Comparison of ENCODE assay signal across 17 mouse cellular contexts in genomic region chr12:54482020-54482419, GRCm38 (mm10).
DNase-seq lines count a peak whose midpoint lies in the region; ATAC-seq and TF ChIP-seq lines count a peak whose summit lies in the region.
"Had no signal": no experiment of that assay in that cellular context is flagged by ENCODE, and none has a peak within 500 bp of the region (broad histone marks: within the 10 kb centered on the region; RNA-seq: fewer than 3 reads in every experiment).

No protein-coding gene starts in this region.

- WGBS in lung, embryonic 14.5 days = 49% methylated on average over 4 of the region's 4 CpGs
- WGBS in kidney, postnatal 0 days = 28% methylated on average over 4 of the region's 4 CpGs
- 71% methylated on average over 4 of the region's 4 CpGs for WGBS in midbrain, embryonic 16.5 days

- H3K4me3 ChIP-seq in lung, embryonic 14.5 days (ENCODE audit: low read depth, low read length) = no peak overlapping the region
- no peak overlapping the region for H3K4me3 ChIP-seq in kidney, postnatal 0 days (replicated peaks; ENCODE audit: low read depth, low read length)
- no peak overlapping the region for H3K4me3 ChIP-seq in midbrain, embryonic 16.5 days (ENCODE audit: low read depth, low read length)
- H3K4me3 ChIP-seq: midbrain, embryonic 15.5 days; neural tube, embryonic 12.5 days had no signal

- peaks cover 9% of the 10 kb centered on the region; the same call in 1 of the 2 replicates for H3K27me3 ChIP-seq in lung, embryonic 14.5 days (ENCODE audit: insufficient read depth, low read length)
- H3K27me3 ChIP-seq in kidney, postnatal 0 days (ENCODE audit: insufficient read depth, low read length) = no peaks in the 10 kb centered on the region
- no peaks in the 10 kb centered on the region for H3K27me3 ChIP-seq in midbrain, embryonic 16.5 days (ENCODE audit: control insufficient read depth, insufficient read depth, low read depth, low read length)
- H3K27me3 ChIP-seq: midbrain, embryonic 15.5 days; neural tube, embryonic 12.5 days had no signal

- peak; percentile 56; the same call in 1 of the 2 replicates for ATAC-seq in lung, embryonic 14.5 days (ENCODE audit: insufficient read depth)
- no peak for ATAC-seq in kidney, postnatal 0 days (replicated peaks; ENCODE audit: low FRiP score, low read depth)
- no peak for ATAC-seq in midbrain, embryonic 16.5 days
- ATAC-seq: inflammation-experienced regulatory T-cells, adult 6 months; lung, postnatal 0 days; midbrain, embryonic 15.5 days had no signal

- TF ChIP-seq CTCF in lung, embryonic 14.5 days (IDR thresholded peaks at IDR 0.05; ENCODE audit: low read depth) = no peak
- TF ChIP-seq CTCF in kidney, postnatal 0 days (IDR thresholded peaks at IDR 0.05; ENCODE audit: low read depth) = no peak

- no peak overlapping the region for H3K4me2 ChIP-seq in lung, embryonic 14.5 days
- no peak overlapping the region for H3K4me2 ChIP-seq in kidney, postnatal 0 days (ENCODE audit: low read length)
- H3K4me2 ChIP-seq in midbrain, embryonic 16.5 days (ENCODE audit: low read length) = no peak overlapping the region
- H3K4me2 ChIP-seq: liver, embryonic 11.5 days; midbrain, embryonic 15.5 days; neural tube, embryonic 12.5 days had no signal

- no peaks in the 10 kb centered on the region for H3K4me1 ChIP-seq in lung, embryonic 14.5 days (ENCODE audit: insufficient read depth)
- H3K4me1 ChIP-seq in kidney, postnatal 0 days (replicated peaks; ENCODE audit: insufficient read depth, low read length) = no peaks in the 10 kb centered on the region
- 0 out of 2 replicates have a peak, but pooled peaks cover 2% of the 10 kb centered on the region for H3K4me1 ChIP-seq in midbrain, embryonic 16.5 days (ENCODE audit: control insufficient read depth, insufficient read depth, low read length)
- H3K4me1 ChIP-seq: midbrain, embryonic 15.5 days; neural tube, embryonic 12.5 days had no signal

- H3K9me3 ChIP-seq in lung, embryonic 14.5 days (ENCODE audit: low read depth, low read length) = no peaks in the 10 kb centered on the region
- no peaks in the 10 kb centered on the region for H3K9me3 ChIP-seq in kidney, postnatal 0 days (replicated peaks; ENCODE audit: low read length)
- no peaks in the 10 kb centered on the region; the same call in 1 of the 2 replicates for H3K9me3 ChIP-seq in midbrain, embryonic 16.5 days (replicated peaks; ENCODE audit: control insufficient read depth, low read length, poor library complexity, severe bottlenecking)
- H3K9me3 ChIP-seq: midbrain, embryonic 15.5 days; neural tube, embryonic 12.5 days had no signal

- no peak overlapping the region for H3K9ac ChIP-seq in lung, embryonic 14.5 days
- H3K9ac ChIP-seq in kidney, postnatal 0 days (ENCODE audit: low read depth, low read length) = no peak overlapping the region
- no peak overlapping the region for H3K9ac ChIP-seq in midbrain, embryonic 16.5 days (ENCODE audit: low read depth, low read length)
- H3K9ac ChIP-seq: midbrain, embryonic 15.5 days; neural tube, embryonic 12.5 days had no signal

- no peaks in the 10 kb centered on the region for H3K36me3 ChIP-seq in lung, embryonic 14.5 days (ENCODE audit: insufficient read depth)
- no peaks in the 10 kb centered on the region for H3K36me3 ChIP-seq in kidney, postnatal 0 days (ENCODE audit: insufficient read depth, low read length)
- no peaks in the 10 kb centered on the region for H3K36me3 ChIP-seq in midbrain, embryonic 16.5 days (ENCODE audit: control insufficient read depth, insufficient read depth, low read length)
- H3K36me3 ChIP-seq: G1E; midbrain, embryonic 15.5 days; neural tube, embryonic 12.5 days had no signal

- H3K27ac ChIP-seq in lung, embryonic 14.5 days (ENCODE audit: low read depth) = no peak overlapping the region
- no peak overlapping the region for H3K27ac ChIP-seq in kidney, postnatal 0 days
- no peak overlapping the region for H3K27ac ChIP-seq in midbrain, embryonic 16.5 days (ENCODE audit: low read length)
- H3K27ac ChIP-seq: midbrain, embryonic 15.5 days; neural tube, embryonic 12.5 days had no signal

- peak; percentile 11 for DNase-seq in adrenal gland, postnatal 14 days
- no peak for DNase-seq in adrenal gland, postnatal 25 days
- DNase-seq in lung, embryonic 14.5 days = peak; percentile 36
- DNase-seq in lung, postnatal 4 days = no peak
- peak; percentile 70 for DNase-seq in kidney, postnatal 0 days (ENCODE audit: low spot score)
- DNase-seq in MN1 (ENCODE audit: low spot score) = no peak
- no peak for DNase-seq in spleen, adult 12 weeks (ENCODE audit: low spot score)
- DNase-seq: B cell, adult 2 months; cerebellum, adult 2 months; thymus, postnatal 25 days had no signal

Comparison
In these comparisons a context has a peak if more than half of its experiments do, and no peak if none do; other contexts are left out.
1. DNase-seq: peak in adrenal gland, postnatal 14 days (single experiment), lung, embryonic 14.5 days (single experiment) and kidney, postnatal 0 days (single experiment); none in adrenal gland, postnatal 25 days (single experiment), lung, postnatal 4 days (0 of 2), MN1 (single experiment) and spleen, adult 12 weeks (single experiment).